Mouse (Mus musculus) embryonic stem cell, embryonic (primary cell): ENCODE measurements around the gene Krt71.

Experiments used
- CTCF ChIA-PET, 4 experiments: fragments of 300-600 bp in 2 of 4; fragments of 350-600 bp in 2 of 4; sonication (Branson Sonifier 250); formaldehyde crosslinking; loops; one replicate each; lab custom pipeline; 2022; ENCODE audit warnings: inconsistent platforms in 2 of 4; lab: Charles Lee
- POLR2A ChIA-PET, 4 experiments: fragments of 300-600 bp in 2 of 4; fragments of 350-600 bp in 2 of 4; sonication (Branson Sonifier 250); formaldehyde crosslinking; loops; one replicate each; lab custom pipeline; 2022; ENCODE audit warnings: antibody characterized with exemption in 4 of 4, inconsistent platforms in 1 of 4; lab: Charles Lee

Krt71 gene

DNA sequence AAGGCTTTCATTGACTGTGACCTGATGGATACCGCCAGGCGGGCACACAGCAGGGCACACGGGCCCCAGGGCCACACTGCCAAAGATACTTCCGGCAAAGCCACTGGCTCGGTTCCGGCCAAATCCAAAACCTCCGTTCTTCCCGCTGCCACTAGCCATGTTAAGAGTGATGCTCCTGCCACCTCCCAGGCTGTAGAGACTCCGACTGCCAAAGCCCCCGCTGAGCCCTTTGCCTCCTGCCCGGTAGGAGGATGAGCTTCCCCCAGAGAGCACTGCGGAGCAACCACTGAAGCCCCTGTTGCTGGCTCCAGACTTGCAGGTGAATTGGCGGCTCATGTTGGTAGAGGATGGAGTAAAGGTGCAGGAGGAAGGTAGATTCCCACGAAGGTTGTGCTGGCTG lies at the start of gene Krt71:
Gene Krt71, minus strand, starts transcription at position 399 of the 400 bp plus-strand sequence.
- ChIA-PET CTCF (interaction anchor here in 2 of 4 experiments (0.6 to 0.9 kb wide), 4 partner anchors 29 to 246 kb away, joined by 3 to 4 read pairs (median 3); no protein-coding TSS in a partner anchor), POLR2A (interaction anchor here in 1 of 4 experiments (0.6 to 1.1 kb wide), 2 partner anchors 236 to 820 kb away, joined by 3 read pairs; no protein-coding TSS in a partner anchor)

DNA sequence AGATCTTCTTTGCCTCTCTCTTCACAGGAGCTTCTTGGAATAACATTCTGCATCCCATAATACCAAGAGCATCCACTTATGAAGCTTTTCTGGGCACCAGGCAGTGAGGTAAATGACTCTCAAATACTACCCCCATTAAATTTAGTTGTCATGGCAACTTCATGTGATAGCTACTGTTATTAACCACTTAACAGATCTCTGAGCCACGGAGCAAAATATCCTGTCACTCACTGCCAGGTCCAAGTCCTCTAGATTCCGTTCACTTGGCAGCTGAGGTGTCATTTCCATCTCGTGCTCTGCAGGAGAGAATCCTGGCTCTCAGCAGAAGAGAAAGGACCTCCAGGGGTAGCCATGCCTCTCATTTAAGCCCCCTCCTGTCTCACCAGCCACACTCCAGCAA lies 48.0 kb upstream of the Krt71 start:
- ChIA-PET POLR2A (no interaction called here), CTCF (interaction anchor here in 3 of 4 experiments (0.6 to 3.1 kb wide), 4 partner anchors 13 to 917 kb away, joined by 3 to 12 read pairs (median 4); no protein-coding TSS in a partner anchor)

DNA sequence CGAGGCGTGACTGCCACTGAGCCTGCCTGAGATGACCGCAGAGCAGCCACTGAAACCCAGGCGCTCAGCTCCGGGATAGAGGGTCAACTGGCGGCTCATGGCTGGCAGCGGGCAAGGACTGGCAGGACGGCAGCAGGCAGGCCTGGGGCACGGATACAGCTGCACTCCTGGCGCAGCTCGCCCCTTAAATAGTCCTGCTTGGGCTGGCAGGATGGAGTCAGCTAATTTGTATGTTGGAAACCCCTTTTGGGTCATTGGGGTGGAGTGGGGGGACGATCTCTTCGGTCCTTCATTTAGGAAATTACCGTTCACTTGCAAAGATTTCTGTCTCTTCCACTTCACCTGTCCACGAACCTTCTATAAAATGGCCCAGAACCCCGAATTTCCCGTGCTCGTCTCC lies 43.5 kb upstream of the Krt71 start, which contains the start of gene Krt72:
Gene Krt72, minus strand, starts transcription at position 101 of the 400 bp plus-strand sequence.
- CTCF ChIA-PET = interaction anchor here in 3 of 4 experiments (0.5 to 1.3 kb wide), 5 partner anchors 9 to 198 kb away, joined by 3 to 9 read pairs (median 4); no protein-coding TSS in a partner anchor
- POLR2A ChIA-PET = interaction anchor here in 1 of 4 experiments (0.6 kb wide), 1 partner anchor 525 kb away, joined by 3 read pairs; no protein-coding TSS in a partner anchor

DNA sequence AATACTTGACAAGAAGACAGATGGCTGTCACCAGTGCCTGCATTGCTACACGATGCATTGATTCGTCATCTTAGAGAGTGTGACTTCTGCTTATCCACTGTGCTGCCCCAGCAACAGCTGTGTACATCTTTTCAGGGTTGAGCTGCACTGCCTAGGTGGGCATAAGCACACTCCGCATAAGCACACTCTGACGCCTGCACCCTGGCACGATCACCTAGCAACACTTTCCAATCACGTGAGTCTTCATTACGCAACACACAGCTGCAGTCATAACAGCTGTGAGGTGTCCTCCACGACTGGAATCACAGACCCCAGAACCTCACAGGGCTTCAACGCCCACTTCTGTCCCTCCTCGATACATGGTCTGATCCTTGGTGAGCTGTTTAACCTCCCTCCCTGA lies 30.5 kb upstream of the Krt71 start:
- CTCF ChIA-PET = interaction anchor here (0.6 to 5.2 kb wide), 15 partner anchors 17 to 446 kb away, joined by 3 to 86 read pairs (median 10); no protein-coding TSS in a partner anchor
- POLR2A ChIA-PET = no interaction called here

DNA sequence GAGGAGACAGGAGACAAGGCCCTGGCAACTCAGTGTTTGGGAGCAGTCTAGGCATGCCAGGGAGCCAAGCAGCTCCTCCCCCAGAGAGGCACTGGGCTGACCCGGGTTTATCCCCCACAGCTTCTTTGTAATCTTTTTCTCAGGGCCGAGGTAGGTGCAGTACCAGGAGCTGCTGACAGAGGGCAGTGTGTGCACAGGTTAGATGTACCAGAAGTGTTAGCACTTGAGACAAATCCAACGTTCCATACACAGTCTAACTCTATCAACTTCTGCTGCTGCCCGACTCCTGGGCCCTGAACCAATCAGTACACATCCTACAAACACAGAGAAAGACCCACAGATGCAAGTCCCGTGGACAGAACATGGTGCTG lies 29.8 kb upstream of the Krt71 start:
- POLR2A ChIA-PET = interaction anchor here in 2 of 4 experiments (0.5 to 1.6 kb wide), 6 partner anchors 182 to 436 kb away, joined by 3 to 9 read pairs (median 3); no protein-coding TSS in a partner anchor
- CTCF ChIA-PET = interaction anchor here (0.5 to 5.2 kb wide), 110 partner anchors 9 to 539 kb away, joined by 3 to 86 read pairs (median 4); partner anchors contain the start of genes Krt72 (in 2 of the 4), Krt1 (in 1 of the 4), Krt2 (in 1 of the 4) and Krt71 (in 1 of the 4)

DNA sequence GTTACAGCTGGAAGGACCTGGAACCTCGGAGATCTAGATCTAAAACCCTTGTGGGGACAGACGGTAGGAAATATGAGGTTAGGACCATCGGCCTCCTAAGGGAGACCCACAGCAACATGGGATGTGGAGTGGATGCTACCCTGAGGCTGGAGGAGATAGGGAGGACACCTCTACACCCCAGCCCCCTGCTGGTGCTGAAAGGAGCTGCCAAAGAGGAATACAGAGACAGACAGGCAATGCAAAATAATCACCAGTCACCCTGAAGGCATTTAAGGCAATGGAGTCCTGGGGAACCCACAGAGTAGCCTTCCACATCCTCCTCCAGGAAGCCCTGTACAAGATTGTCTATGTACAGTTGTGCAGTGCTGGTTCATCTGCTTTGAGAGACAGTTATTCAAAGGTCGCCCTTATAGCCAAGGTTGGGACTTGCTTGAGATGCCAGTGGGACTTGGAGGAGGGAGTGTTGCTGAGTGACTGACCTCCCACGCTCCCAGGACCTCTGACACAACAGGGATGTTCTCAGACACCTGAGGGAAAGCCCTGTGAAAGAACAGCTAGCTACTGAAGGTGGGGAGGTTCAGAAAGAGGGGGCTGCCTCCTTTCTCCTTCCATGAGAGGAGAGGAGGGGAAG lies 29.3 kb upstream of the Krt71 start:
- ChIA-PET CTCF (interaction anchor here (0.5 to 5.2 kb wide), 110 partner anchors 8 to 539 kb away, joined by 3 to 86 read pairs (median 4); partner anchors contain the start of genes Krt72 (in 2 of the 4), Krt1 (in 1 of the 4), Krt2 (in 1 of the 4) and Krt71 (in 1 of the 4)), POLR2A (interaction anchor here in 2 of 4 experiments (0.5 to 1.6 kb wide), 6 partner anchors 181 to 436 kb away, joined by 3 to 9 read pairs (median 3); no protein-coding TSS in a partner anchor)

DNA sequence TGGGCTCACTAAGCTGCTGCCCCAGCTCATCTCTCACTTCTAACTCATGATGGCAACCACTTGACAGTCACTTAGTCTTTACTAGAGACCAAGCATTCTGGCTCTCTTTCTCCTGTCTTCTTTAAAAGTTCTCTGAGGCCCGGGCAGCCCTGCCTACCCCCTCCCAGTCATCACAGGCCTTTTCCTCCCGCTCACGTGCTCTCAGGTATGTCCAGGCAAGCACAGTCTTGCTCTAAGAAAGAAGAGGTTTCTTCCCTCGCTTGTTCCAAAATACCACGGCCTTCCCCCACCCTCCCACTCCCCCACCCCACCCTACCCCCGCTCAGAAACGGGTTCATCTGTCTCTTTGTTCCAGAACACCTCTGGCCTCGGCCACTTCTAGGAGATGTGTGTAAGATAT lies 27.3 kb upstream of the Krt71 start:
- ChIA-PET POLR2A (no interaction called here), CTCF (interaction anchor here in 1 of 4 experiments (0.7 to 1.1 kb wide), 2 partner anchors 201 to 203 kb away, joined by 3 read pairs; no protein-coding TSS in a partner anchor)

DNA sequence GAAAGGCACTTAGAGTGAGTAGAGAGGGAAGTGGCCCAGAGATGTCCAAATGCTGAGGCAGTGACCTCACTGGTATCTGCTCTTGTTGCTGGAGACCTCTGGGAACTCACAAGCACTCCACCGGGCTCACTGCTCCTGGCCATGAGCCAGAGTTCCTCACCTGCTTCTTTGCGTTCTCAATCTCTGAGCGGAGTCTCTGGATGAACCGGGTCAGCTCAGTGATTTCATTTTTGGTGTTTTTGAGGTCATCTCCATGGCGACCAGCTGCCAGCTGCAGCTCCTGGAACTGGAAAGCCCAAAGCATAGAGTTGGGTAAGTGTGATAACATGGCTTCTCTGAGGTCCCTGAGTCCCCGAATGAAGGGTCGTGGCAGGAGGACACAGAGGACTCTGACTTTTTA lies 5.1 kb downstream of the Krt71 start:
- CTCF ChIA-PET = no interaction called here
- POLR2A ChIA-PET = interaction anchor here in 1 of 4 experiments (0.5 kb wide), 1 partner anchor 67 kb away, joined by 3 read pairs; no protein-coding TSS in a partner anchor

DNA sequence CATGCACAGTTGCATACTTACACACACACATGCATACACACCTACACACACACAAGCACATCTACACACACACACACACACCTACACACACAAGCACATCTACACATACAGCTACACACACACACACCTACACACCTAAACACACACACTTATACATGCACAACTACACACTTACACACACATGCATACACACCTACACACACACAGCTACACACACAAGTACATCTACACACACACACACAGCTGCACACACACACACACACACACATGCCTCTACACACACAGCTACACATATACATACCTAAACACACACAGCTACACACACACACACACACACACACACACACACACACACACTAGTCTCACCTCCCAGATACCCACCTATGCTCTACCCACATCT lies 12.3 kb downstream of the Krt71 start:
- POLR2A ChIA-PET = interaction anchor here in 1 of 4 experiments (0.6 kb wide), 1 partner anchor 485 kb away, joined by 5 read pairs; no protein-coding TSS in a partner anchor
- CTCF ChIA-PET = interaction anchor here in 1 of 4 experiments (0.6 kb wide), 1 partner anchor 33 kb away, joined by 3 read pairs; no protein-coding TSS in a partner anchor

DNA sequence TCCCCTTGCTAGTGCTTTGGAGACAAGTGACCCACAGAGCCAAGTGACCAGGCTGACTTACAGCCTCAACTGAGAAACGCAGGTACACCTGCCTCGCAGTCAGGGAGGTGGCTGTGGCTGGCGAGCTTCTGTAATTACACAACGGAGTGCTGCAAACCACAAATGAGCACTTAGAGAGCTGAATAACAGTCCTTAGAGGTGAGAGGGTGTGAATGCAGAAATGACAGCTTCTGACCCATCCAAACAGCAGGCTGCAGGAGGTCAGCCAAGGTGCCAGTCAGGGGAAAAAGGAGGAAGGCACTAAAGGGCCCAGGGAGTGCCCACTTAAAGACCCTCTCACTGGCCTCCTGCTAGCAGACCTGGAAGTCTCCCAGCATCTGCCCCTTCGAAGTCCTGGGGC lies 18.2 kb downstream of the Krt71 start:
- ChIA-PET POLR2A (no interaction called here), CTCF (interaction anchor here in 2 of 4 experiments (0.5 to 1.4 kb wide), 2 partner anchors 48 to 1041 kb away, joined by 3 to 8 read pairs; no protein-coding TSS in a partner anchor)

DNA sequence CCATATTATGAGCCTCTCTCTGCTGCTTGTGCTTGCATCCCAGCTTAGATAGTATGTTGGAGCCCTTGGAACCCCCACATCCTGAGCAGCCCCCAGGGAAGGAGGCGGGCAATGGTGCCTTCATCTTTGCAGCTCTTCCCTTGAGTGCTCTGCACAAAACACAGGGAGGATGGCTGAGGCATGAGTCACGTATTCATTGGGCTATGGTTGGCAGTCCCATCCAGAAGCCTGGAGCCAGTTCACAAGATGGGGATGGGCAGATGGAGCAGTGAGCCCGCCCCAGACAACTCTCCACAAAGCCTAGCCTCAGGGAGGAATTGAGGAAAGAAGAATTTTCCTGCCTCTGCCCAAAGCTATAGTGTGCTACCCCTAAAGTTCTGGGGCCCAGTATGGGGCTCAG lies 27.1 kb downstream of the Krt71 start:
- ChIA-PET POLR2A (no interaction called here), CTCF (interaction anchor here in 1 of 4 experiments (0.6 kb wide), 1 partner anchor 69 kb away, joined by 3 read pairs; no protein-coding TSS in a partner anchor)

DNA sequence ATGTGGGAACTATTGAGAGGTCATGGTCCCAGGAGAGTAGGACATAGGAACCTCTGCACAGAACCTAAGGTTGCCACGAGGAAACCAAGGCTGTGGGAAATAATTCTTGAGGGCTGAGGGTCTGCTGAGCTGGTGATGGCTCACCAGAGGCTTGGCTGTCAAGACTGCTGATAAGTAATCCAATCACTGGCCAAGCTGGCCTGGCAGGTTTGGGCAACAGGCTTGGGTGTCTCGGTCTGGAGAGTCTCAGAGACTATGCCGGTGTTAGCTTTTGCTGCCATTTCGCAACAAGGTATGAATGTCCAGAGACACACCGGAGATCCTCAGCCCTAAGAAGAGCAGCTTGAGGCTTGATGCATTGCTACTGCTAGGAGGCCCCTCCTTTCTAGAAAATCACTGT lies 28.6 kb downstream of the Krt71 start:
- POLR2A ChIA-PET = interaction anchor here in 1 of 4 experiments (0.5 kb wide), 1 partner anchor 231 kb away, joined by 4 read pairs; no protein-coding TSS in a partner anchor
- CTCF ChIA-PET = interaction anchor here in 2 of 4 experiments (0.6 to 1.5 kb wide), 4 partner anchors 10 to 294 kb away, joined by 3 to 4 read pairs (median 3); no protein-coding TSS in a partner anchor

DNA sequence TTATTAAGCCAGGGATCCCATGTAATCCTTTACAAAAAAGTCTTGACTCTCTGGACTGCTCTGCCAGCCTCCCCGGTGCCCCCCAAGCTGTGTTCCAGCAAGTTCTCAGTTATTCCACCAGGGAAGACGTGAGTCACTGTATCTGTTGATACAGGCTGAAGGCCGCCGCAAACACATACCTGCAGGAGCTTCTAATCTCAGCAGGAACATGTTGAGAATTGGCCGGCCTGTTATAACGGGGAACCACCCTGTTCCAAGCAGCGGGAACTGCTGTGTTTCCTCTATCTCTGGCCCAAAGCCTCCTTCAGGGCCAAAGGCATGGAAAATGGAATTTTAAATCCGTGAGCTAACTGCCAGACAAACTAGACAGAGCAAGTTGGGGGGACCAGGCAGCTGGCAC lies 29.2 kb downstream of the Krt71 start:
- CTCF ChIA-PET = interaction anchor here in 2 of 4 experiments (1.5 kb wide), 2 partner anchors 10 to 271 kb away, joined by 3 to 4 read pairs; no protein-coding TSS in a partner anchor

DNA sequence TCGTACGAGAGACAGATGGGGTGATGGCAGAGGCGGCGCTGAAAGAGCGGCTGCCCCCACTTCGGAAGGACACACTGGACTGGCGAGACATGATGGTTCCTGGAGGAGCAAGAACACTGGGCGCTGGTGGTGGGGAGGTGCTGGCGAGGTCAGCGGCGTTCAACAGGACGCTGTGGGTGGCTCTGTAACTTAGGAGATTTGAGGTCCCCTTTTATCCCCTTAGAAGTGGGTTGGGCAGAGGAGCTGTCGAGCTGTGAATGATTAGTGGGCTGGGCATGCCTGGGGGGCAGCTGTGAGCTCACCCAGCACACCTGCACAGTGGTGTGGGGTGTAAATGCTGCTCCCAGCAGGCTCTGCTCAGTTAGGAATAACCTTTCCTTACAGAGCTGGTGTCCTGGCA lies 30.2 kb downstream of the Krt71 start, which contains the start of gene Krt5:
Gene Krt5, minus strand, starts transcription at position 179 of the 400 bp plus-strand sequence.
- POLR2A ChIA-PET = no interaction called here
- CTCF ChIA-PET = interaction anchor here in 1 of 4 experiments (1.1 kb wide), 1 partner anchor 271 kb away, joined by 3 read pairs; no protein-coding TSS in a partner anchor

More for the DNA sequence above, 29.2 kb downstream of the Krt71 start:
- POLR2A ChIA-PET = no interaction called here

DNA sequence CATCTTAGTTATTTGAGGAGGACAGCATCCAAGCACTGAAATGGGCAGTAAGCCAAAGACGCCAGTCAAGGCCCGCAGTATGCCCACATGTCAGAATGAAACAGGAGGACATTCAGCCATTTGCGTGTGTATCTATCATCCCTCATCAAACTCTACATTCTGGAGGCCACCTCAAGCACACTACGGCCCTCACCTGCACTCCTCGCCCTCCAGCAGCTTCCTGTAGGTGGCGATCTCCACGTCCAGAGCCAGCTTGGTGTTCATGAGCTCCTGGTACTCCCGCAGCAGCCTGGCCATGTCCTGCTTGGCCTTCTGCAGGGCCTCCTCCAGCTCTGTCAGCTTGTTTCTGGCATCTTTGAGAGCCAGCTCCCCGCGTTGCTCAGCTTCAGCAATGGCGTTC lies 34.2 kb downstream of the Krt71 start:
- ChIA-PET POLR2A (interaction anchor here in 1 of 4 experiments (0.5 kb wide), 1 partner anchor 1081 kb away, joined by 3 read pairs; no protein-coding TSS in a partner anchor), CTCF (interaction anchor here (0.6 to 1.5 kb wide), 9 partner anchors 13 to 377 kb away, joined by 3 to 5 read pairs (median 3); no protein-coding TSS in a partner anchor)

DNA sequence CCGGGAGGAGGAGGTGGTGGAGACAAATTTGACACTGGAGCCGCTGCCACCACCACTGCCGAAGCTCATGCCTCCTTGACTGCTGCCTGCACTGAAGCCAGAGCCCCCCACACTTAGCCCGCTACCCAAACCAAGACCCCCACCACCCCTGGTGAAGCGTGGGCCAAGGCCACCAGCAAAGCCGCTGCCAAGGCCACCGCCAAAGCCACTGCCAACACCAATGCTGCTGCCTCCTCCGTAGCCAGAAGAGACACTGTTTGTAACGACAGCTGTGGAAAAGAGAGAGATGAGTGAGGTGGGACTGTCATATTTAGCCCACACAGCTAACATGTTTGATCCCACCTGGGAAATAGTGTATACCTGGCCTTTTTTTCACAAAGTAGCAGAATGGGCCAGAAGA lies 35.5 kb downstream of the Krt71 start:
- CTCF ChIA-PET = no interaction called here
- POLR2A ChIA-PET = no interaction called here

DNA sequence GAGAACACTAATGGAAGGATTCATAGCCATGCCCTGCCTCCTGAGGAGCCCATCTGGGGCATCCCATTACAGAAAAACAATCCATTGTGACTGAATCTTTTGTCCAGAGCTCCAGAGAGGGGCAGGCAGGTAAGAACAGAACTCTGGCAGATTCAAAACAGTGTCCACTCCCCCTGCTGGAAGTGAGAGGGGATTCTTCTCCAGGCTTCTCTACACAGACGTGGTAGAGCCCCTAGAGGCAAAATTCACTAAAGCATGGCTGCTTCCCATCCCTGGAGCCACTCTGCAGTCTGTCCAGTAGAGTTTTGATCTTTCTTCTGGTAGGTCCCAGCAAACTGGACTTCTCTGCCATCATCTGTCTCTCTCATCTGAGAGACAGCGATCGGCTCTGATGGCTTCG lies 38.8 kb downstream of the Krt71 start:
- ChIA-PET POLR2A (interaction anchor here in 2 of 4 experiments (0.7 to 1.2 kb wide), 2 partner anchors 13 to 672 kb away, joined by 3 to 4 read pairs; no protein-coding TSS in a partner anchor), CTCF (interaction anchor here in 3 of 4 experiments (0.6 to 1.8 kb wide), 9 partner anchors 10 to 377 kb away, joined by 3 to 12 read pairs (median 3); no protein-coding TSS in a partner anchor)

DNA sequence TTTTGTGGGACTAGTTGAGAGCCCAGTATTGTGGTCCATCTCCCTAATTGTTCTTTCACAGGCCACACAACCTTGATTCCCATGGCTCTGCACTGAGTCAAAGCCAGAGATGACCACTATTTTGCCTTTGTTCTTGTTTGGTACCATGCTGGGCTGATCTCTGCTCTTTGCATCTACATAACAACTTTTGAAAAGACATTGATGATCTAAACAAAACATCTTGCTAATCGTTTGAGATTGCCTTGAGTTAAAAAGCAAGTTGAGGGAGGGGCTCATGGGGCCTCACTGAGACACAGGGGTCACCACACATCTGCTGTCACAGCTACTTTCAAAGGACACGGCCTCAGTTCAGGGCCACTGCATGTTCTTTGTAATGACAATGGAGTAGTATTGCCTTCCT lies 40.5 kb downstream of the Krt71 start:
- ChIA-PET CTCF (no interaction called here), POLR2A (no interaction called here)
